Mouse (Mus musculus): ENCODE measurements around the gene Xcl1.
"Not testable (repeated sequence)": the region's sequence is repeated elsewhere in the genome, so short reads cannot be mapped to it uniquely, and the experiment has no call there.

Xcl1 gene

GRCm38 (mm10) chr1:164935477-164936044 lies at the start of gene Xcl1:
Xcl1 (minus strand) TSS chr1:164935527.
- DNase-seq (ENCODE audit: low read depth, low spot score): no peak

DNA sequence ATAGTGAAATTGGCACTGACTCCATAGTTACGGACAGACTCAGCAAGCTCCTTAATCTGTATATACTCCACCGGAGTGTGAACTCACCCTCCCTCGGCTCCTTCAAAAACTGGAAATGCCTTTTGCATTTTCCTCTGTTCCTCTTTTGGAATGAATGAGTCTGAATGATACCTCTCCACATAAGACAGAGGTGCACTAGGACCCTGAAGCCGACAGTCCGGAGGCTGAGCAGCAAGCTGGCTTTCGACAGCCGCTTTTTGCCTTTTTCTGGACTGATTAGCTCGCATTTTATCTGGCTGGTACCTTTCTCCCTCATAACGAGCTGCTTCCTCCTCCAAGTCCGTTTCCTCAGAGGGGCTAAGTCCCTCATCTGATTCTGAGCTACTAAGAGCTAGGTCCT lies 49.4 kb upstream of the Xcl1 start:
- DNase-seq (ENCODE audit: low read depth, low spot score): not testable (repeated sequence)

- DNase-seq (ENCODE audit: low read depth, low spot score): no peak
Observed at GRCm38 (mm10) chr1:164977351-164977750, 42.0 kb upstream of the Xcl1 start.

GRCm38 (mm10) chr1:164975729-164976128 lies 40.4 kb upstream of the Xcl1 start:
- no peak for DNase-seq (ENCODE audit: low read depth, low spot score)

DNA sequence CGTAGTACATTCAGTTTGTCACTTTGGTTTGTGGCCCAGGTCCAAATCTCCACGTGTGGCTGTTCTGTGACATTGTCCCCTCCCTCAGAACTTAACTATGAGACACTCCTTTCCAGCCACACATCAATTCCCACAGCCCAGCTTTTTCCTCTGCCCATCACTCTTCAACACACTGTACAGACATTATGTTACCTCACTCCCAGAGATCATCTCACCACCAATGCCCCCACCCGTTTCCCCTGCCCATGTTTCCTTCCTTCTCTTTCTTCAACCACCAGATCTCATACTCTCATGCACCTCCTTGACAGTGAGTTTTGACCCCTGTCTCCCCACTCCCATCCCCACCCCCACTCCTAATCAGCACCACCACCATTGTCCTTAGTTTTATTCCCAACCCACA lies 39.9 kb upstream of the Xcl1 start:
- DNase-seq (ENCODE audit: low read depth, low spot score): no peak

DNA sequence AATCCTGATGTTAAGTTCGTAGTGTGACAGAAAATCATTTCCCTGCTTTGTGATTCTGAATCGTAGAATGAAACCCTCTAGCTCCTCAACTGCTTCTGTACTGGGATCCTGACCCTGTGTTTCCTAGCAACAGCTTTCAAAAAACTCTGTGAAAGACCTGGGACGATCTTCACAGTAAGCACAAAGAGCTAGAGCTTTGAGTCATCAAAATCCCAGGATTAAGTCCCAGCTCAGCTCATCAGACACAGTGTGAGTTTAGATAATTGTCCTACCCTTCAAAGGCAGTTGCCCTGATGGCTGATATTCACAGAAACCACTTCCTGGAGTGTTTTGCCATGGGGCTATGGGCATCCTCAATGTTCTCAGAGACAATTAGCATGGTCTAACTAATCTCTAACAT lies 38.5 kb upstream of the Xcl1 start:
- DNase-seq (ENCODE audit: low read depth, low spot score): no peak

DNA sequence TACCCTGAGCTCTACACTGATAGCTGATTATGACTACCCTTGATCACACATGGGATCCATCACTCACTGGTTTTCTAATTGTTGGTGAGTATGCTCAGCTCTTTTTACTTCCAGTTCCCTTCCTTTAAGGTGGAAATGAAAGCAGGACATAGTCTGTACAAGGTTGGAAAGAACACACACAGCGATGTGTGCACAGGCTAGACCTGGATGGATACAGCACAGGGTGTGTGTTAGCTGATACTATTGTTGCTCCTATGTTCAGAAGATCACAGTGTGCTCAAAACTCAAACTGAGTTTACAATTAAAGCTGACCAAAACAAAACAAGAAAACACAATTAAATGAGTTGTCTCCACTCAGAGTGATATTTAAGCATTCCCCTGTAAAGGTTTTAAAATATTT lies 38.0 kb upstream of the Xcl1 start:
- no peak for DNase-seq (ENCODE audit: low read depth, low spot score)

- DNase-seq (ENCODE audit: low read depth, low spot score): no peak
Observed at GRCm38 (mm10) chr1:164972744-164973143, 37.4 kb upstream of the Xcl1 start.

DNA sequence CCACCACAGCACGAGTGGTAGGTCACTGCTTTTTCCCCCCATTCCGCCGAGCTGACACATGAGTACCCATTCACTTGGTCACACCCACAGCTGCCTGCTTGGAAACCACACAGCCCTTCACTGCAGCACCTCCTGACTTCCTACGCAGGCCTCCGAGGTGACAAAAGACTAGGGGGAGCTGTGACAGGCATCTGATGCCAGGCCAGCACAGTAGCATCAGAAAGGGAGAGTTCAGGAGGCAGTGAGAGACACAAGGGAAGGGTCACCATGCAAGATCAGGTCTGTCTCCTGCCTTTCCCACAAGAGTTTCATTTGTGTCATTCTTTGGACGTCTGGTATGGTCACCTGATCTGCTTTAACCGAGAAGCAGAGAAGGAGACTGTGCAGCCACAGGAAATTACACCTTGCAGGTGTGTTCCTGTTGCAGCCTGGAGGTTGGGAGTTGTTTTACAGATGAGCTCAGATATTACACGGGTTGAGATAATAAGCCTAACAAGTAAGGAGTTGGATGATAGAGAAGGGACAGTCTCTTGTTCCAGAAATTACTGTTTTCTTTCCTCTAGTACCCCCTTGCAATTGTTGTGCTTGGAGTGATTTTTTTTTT lies 30.9 kb upstream of the Xcl1 start:
- DNase-seq (ENCODE audit: low read depth, low spot score): no peak

DNA sequence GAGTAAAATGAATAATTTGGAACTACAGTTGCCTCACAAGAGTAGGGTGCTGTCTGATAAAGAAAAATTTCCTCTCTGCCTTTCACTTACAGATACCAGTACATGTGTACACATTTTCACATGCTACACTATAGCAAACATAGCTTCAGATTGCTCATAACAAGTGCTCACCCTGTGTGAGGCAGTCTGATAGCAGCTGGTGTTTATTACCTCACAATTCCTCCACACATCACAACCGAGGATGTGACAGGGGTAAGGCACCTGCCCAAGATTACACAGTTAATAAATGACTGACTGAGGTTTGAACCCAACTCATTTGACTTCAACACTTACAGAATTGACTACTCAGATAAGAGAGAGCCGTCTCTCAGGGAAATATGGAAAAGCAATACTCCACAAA lies 25.3 kb upstream of the Xcl1 start:
- DNase-seq (ENCODE audit: low read depth, low spot score): no peak

DNA sequence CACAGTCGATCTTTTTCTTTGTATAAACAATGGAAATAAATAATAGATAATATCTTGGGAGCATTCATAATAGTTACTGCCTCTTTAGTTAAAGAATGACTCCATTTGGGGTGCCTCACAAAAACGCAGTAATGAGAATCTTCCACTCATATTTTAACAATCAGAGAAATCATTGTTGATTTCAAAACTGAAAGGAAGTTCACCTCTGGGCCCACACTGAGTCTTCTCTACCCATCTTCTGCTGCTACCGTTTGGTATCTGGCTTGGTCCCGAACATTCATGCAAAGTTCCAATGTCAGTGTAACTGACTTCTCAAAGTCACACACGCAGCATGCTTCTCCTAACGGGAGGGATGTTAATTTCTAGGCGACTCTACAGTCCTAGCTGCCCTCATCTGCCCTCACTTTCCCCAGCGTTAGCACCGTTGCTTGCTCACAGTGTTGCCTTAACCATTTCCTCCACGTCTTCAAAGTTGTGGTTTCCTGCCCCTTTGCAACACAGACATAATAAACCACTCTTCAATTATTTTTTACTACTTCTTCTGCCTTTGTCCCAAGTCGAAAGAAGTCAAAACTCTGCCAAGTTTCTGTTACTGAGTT lies 24.6 kb upstream of the Xcl1 start:
- no peak for DNase-seq (ENCODE audit: low read depth, low spot score)

DNA sequence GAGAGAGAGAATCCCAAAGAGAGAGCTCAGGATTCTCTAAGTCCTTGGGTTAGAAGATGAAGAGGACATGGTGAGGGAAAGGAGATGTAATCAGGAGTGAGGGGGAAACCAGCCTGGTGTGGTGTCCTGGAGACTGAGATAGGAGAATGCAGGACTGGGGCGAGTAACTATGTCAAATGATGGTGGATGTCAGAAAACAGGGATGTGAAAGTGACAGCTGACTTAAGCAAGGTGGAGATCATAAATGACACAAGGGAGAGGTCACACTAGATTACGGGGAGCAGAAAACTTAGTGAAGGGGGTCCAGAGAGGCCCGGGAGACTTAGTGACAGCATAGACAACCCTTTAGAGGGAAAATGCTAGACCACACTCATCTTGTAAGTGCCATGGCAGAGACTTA lies 23.8 kb upstream of the Xcl1 start:
- no peak for DNase-seq (ENCODE audit: low read depth, low spot score)

GRCm38 (mm10) chr1:164957974-164958373 lies 22.6 kb upstream of the Xcl1 start:
- DNase-seq (ENCODE audit: low read depth, low spot score): no peak

DNA sequence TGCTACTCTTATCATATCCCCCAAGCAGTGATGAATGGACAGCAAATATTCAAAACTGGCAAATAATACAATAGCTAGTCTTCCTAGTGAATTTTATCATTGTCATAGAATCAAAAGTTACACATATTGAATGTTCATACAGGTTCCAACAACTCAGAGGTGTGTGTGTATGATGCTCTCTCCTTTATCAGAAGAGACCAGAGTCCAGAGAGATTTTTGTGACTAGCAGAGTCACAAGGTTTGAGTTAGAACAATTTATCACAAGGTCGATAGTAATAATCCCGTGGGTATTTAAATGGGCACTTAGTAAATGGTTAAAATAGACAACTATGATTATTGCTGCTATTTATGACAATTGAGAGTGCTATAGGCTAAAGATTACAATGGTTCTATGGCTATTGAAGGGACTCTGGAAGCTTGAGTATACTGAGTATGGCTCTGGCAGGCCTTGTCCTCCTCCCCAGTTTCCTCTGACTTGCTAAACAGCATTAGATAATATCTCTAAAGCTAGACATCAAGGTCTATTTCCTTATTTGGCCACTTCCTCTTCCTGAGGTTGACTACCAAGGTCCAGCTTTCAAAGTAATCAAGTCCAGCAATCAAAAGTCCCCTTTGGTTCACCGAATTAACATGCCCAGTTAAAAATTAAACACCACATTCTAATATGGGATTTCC lies 21.5 kb upstream of the Xcl1 start:
- no peak for DNase-seq (ENCODE audit: low read depth, low spot score)

DNA sequence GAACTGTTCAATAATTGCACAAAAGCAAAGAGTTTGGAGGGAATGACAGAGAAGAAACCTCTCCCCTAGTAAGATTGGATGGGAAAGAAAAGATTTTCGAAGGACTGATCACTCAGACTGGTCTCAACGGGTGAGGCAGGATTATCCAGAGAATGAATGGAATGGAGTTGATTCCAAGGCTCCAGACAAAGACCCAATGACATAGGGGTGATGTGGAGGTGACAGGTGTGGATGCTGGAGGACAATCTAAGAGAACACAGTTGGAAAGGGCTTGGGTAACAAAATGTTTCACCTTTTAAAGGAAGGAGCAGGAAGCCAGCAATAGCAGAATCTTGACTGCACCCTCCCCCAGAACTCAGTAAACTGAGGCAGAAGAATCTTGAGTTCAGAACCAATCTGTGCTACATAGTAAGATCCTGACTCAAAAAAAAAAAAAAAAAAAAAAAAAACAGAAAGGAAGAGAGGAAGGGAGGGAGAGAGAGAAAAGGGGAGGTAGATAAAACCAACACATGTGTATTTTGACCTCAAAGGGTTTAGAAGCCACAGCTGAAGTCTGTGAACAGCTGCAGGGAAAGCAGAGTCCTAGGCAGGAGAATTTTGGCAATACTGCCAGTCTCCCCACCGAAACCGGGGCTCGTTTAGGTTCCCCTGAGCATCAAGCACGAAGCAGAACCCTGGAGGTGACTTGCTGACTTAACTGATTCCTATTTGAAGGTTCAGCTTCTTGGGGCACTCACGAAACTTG lies 20.3 kb upstream of the Xcl1 start:
- DNase-seq (ENCODE audit: low read depth, low spot score): no peak

DNA sequence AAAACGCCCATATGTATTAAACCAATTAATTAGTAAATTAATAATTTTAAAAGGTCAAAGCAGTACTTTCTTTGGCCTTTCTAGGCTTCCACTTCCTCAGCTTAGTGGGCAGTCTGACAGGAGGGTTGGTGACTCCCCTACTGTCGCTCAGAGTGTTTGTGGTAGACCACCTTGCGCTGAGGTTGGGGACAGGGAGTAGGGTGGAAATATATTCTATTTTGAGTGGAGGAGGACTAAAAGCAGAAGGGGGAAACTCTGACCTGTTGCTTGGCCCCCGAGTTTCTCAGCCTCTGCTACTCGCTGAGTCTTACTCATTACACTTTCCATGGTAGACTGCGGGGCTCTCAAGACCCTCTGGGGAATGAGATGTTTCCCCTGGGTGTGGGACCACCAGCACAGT lies 18.2 kb upstream of the Xcl1 start:
- DNase-seq (ENCODE audit: low read depth, low spot score): no peak

DNA sequence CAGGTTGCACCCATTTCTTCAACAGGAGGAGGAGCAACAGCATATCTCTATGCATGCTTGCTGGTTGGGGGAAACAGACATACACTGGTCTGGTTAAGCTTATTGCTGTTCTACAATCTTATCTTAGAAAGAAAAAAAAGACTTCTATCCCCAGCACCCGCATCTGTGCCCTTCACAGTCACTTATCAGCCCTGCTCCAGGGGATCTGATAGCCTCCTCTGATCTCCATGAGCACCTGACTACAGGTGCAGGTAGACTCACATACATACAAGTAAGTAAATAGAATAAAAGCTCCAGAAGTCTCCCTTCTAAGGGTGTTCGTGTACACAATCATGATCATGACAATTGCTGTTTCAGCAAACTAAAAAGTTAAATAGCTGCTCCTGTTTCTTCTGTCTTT lies 733 bp upstream of the Xcl1 start:
- DNase-seq (ENCODE audit: low read depth, low spot score): no peak

- DNase-seq (ENCODE audit: low read depth, low spot score): no peak
Observed at GRCm38 (mm10) chr1:164933441-164934188, 1.7 kb downstream of the Xcl1 start.

- DNase-seq (ENCODE audit: low read depth, low spot score): no peak
Observed at GRCm38 (mm10) chr1:164931135-164931534, 4.2 kb downstream of the Xcl1 start.

GRCm38 (mm10) chr1:164930006-164930405 lies 5.3 kb downstream of the Xcl1 start:
- no peak for DNase-seq (ENCODE audit: low read depth, low spot score)

DNA sequence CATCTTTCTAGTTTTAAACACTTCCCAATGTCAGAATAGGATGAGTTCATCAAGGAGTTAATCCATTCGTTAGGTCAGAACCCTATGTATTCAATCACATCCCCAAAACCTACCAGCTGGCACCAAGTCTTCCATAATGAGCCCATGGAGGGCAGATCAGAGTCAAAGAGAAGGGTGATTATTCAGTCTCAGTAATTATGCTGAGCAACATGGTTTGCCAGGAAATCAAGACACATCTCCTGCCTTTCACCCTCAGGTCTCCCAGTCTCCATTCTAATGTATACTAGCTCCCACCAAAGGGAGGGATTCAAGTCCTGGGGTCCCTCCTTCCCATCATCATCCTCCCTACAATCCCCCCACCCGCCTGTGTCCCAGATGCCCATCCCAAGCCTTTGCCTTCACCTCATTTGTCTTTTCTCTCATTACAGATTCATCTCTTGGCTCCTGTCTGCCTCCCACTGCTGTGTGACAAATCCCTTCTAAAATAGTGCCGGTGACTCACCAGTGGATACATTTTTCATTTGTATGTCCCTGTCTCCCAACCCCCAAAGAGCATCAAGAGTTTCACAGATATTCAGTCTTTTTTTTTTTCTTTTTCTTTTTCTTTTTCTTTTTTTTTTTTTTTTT lies 8.7 kb downstream of the Xcl1 start:
- DNase-seq (ENCODE audit: low read depth, low spot score): no peak

Measured in forelimb bud, embryonic 11.5 days (tissue).